ENCODE assay signal across 12 mouse cellular contexts in the genomic region with DNA sequence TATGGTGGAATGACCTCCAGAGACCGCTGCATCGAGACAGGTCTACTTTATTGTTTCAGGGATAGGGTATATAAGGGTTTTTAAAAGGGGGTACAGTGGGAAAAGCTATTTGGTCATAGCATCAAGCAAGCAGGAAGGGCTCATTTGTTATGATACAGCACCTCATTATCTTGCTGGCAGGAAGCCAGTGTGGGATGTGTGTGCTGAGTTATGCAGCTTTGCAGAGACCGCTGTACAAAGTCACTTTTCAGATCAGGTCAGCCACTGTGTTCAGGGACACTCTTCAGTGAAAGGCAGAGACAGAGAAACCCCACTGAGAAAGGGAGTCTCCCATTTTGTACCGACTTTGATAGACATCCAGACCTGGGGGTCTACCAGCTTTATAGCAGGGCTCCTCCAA.
A peak's percentile ranks its signal among the peaks of the same experiment; 100 is the strongest.
DNase-seq lines count a peak whose midpoint lies in the region; ATAC-seq lines count a peak whose summit lies in the region.
"Had no signal": no experiment of that assay in that cellular context is flagged by ENCODE, and none has a peak within 500 bp of the region (broad histone marks: within the 10 kb centered on the region; RNA-seq: fewer than 3 reads in every experiment).

No protein-coding gene starts in this region.

- H3K27me3 ChIP-seq in neural tube, embryonic 13.5 days: no peaks in the 10 kb centered on the region
- H3K27me3 ChIP-seq in stomach, embryonic 16.5 days (ENCODE audit: control insufficient read depth, insufficient read depth, low read length): no peaks in the 10 kb centered on the region

- no peak overlapping the region for H3K4me3 ChIP-seq in neural tube, embryonic 13.5 days
- H3K4me3 ChIP-seq in stomach, embryonic 16.5 days (replicated peaks; ENCODE audit: low read length): no peak overlapping the region
- H3K4me3 ChIP-seq: erythroblast, embryonic 14.5 days had no signal

- intact Hi-C loops in heart, postnatal 36 days (cut with DNase I): no loop called here

- 77% methylated on average over 4 of the region's 4 CpGs for WGBS in neural tube, embryonic 13.5 days
- 74% methylated on average over 4 of the region's 4 CpGs for WGBS in stomach, embryonic 16.5 days

- DNase-seq in heart, adult 8-10 months (ENCODE audit: low spot score): peak; percentile 25
- no peak for DNase-seq in heart, postnatal 36 days
- DNase-seq in neural tube, embryonic 10.5 days (ENCODE audit: extremely low spot score, low spot score): no peak
- peak; percentile 31 to 40 for DNase-seq in kidney, postnatal 4 days
- no peak for DNase-seq in frontal cortex, postnatal 36 days (ENCODE audit: low spot score in 2 of 2)
- DNase-seq: cerebellum, postnatal 36 days; gastrocnemius, postnatal 14 days; right cerebral cortex, postnatal 25 days had no signal

- H3K27ac ChIP-seq in neural tube, embryonic 13.5 days (replicated peaks): peak overlapping the region; percentile 38; the same call in 1 of the 2 replicates
- no peak overlapping the region for H3K27ac ChIP-seq in stomach, embryonic 16.5 days (ENCODE audit: low read length)

- peaks cover 26% of the 10 kb centered on the region for H3K4me1 ChIP-seq in neural tube, embryonic 13.5 days (replicated peaks)
- H3K4me1 ChIP-seq in stomach, embryonic 16.5 days (ENCODE audit: control insufficient read depth, insufficient read depth, low read length): peaks cover 6% of the 10 kb centered on the region

- H3K9me3 ChIP-seq in neural tube, embryonic 13.5 days: 0 out of 2 replicates have a peak, but pooled peaks cover 4% of the 10 kb centered on the region
- peaks cover 8% of the 10 kb centered on the region; the same call in 1 of the 2 replicates for H3K9me3 ChIP-seq in stomach, embryonic 16.5 days (replicated peaks; ENCODE audit: control insufficient read depth, low read length)

- no peaks in the 10 kb centered on the region for H3K36me3 ChIP-seq in neural tube, embryonic 13.5 days
- no peaks in the 10 kb centered on the region for H3K36me3 ChIP-seq in stomach, embryonic 16.5 days (ENCODE audit: control insufficient read depth, insufficient read depth, low read length)

- no peak overlapping the region for H3K4me2 ChIP-seq in neural tube, embryonic 13.5 days
- H3K4me2 ChIP-seq in stomach, embryonic 16.5 days (ENCODE audit: low read depth, low read length): no peak overlapping the region

- H3K9ac ChIP-seq in neural tube, embryonic 13.5 days: no peak overlapping the region
- no peak overlapping the region for H3K9ac ChIP-seq in stomach, embryonic 16.5 days (ENCODE audit: low read length)

- no peak for ATAC-seq in neural tube, embryonic 13.5 days (ENCODE audit: low read depth)
- ATAC-seq in stomach, embryonic 16.5 days (ENCODE audit: insufficient read depth, low FRiP score): 0 out of 2 replicates have a peak, but pooled peaks have one; percentile 37
- ATAC-seq in CD4-positive, CD25-positive, alpha-beta regulatory T cell, adult 4 months: no peak

Comparison
In these comparisons a context has a peak if more than half of its experiments do, and no peak if none do; other contexts are left out.
1. DNase-seq: peak in heart, adult 8-10 months (single experiment) and kidney, postnatal 4 days (2 of 2); none in heart, postnatal 36 days (0 of 2), neural tube, embryonic 10.5 days (single experiment) and frontal cortex, postnatal 36 days (0 of 2).